Mouse (Mus musculus) ES-E14 (cell line): Measurements from ENCODE around the gene Nol3. TPM values are rescaled to one million over a fixed set of nuclear protein-coding genes. Genes with fewer than 3 reads are reported as not detected.

Experiments
- DNase-seq: peaks from one replicate; pipeline ENCODE4 v3.0.0-alpha.2; 2013; ENCODE audit warnings: low read depth, low spot score
- H3K27ac ChIP-seq: 2 replicates; pipeline ENCODE4 v1.5.1; 2012; ENCODE audit warnings: low read depth, mild to moderate bottlenecking, low read length, moderate library complexity, mixed read lengths; ENCODE audit not compliant: poor library complexity, insufficient read depth, severe bottlenecking
- H3K36me3 ChIP-seq: 2 replicates; pipeline ENCODE4 v1.6.1; 2012; ENCODE audit warnings: mild to moderate bottlenecking, low read length, moderate library complexity, mixed read lengths; ENCODE audit not compliant: control insufficient read depth, poor library complexity, insufficient read depth, severe bottlenecking
- H3K4me1 ChIP-seq, 2 experiments: fragments of 150-350 bp in 1 of 2; sonication (generic) in 1 of 2; 2 replicates each; pipeline ENCODE4 v1.6.1; 2012; ENCODE audit warnings: low read length in 2 of 2, mild to moderate bottlenecking in 1 of 2, mixed read lengths in 1 of 2; ENCODE audit not compliant: control insufficient read depth in 2 of 2, insufficient read depth in 2 of 2, poor library complexity in 1 of 2
- H3K4me3 ChIP-seq, 2 experiments: fragments of 150-350 bp in 1 of 2; sonication (generic) in 1 of 2; 2 replicates each; pipeline ENCODE4 v1.5.1; 2012; ENCODE audit warnings: low read length in 2 of 2, low read depth in 1 of 2, mild to moderate bottlenecking in 1 of 2, mixed read lengths in 1 of 2; ENCODE audit not compliant: insufficient read depth in 1 of 2, poor library complexity in 1 of 2, severe bottlenecking in 1 of 2
- H3K9ac ChIP-seq: 2 replicates; pipeline ENCODE4 v1.6.1; 2012; ENCODE audit warnings: low read depth, mild to moderate bottlenecking, low read length, mixed read lengths; ENCODE audit not compliant: poor library complexity, insufficient read depth, severe bottlenecking
- H3K9me3 ChIP-seq: fragments of 150-350 bp; sonication (generic); 2 replicates; pipeline ENCODE4 v1.6.1; 2012; ENCODE audit warnings: low read depth, mild to moderate bottlenecking, low read length; ENCODE audit not compliant: control insufficient read depth, insufficient read depth
- CHD2 ChIP-seq: IDR thresholded peaks from 2 replicates; pipeline ENCODE4 v1.6.1; 2014; ENCODE audit warnings: mild to moderate bottlenecking, low read depth, low read length, inconsistent platforms
- HCFC1 ChIP-seq: IDR thresholded peaks from 2 replicates; pipeline ENCODE4 v1.6.1; 2012; ENCODE audit warnings: low read length, inconsistent platforms, borderline replicate concordance; ENCODE audit not compliant: insufficient read depth
- MAFK ChIP-seq: IDR thresholded peaks from 2 replicates; pipeline ENCODE4 v1.6.1; 2014; ENCODE audit warnings: mild to moderate bottlenecking, low read depth, low read length, inconsistent platforms; ENCODE audit not compliant: insufficient read depth
- ZC3H11A ChIP-seq: IDR thresholded peaks from 2 replicates; pipeline ENCODE4 v1.6.1; 2012; ENCODE audit warnings: low read depth, mild to moderate bottlenecking, inconsistent platforms, low read length, borderline replicate concordance
- ZNF384 ChIP-seq: IDR thresholded peaks from 2 replicates; pipeline ENCODE4 v1.6.1; 2012; ENCODE audit warnings: low read depth, low read length, inconsistent platforms
- in situ Hi-C, 2 experiments: fragments of 600-800 bp; cut with MboI; formaldehyde crosslinking; loops; one replicate each; pipeline ENCODE4 v1.15.1; 2025; ENCODE audit warnings: low sequenced_read_pairs in 2 of 2, inconsistent platforms in 1 of 2; ENCODE audit not compliant: unreplicated experiment in 2 of 2
- total RNA-seq: library from RNA; depleted of rRNA; stranded (reverse); fragments of 300-350 nt; gene quantifications from 2 replicates; pipeline ENCODE4 v1.2.3, GENCODE M21; 2012

The Nol3 gene
- total RNA-seq, 1 experiment = 1.0 TPM

DNA sequence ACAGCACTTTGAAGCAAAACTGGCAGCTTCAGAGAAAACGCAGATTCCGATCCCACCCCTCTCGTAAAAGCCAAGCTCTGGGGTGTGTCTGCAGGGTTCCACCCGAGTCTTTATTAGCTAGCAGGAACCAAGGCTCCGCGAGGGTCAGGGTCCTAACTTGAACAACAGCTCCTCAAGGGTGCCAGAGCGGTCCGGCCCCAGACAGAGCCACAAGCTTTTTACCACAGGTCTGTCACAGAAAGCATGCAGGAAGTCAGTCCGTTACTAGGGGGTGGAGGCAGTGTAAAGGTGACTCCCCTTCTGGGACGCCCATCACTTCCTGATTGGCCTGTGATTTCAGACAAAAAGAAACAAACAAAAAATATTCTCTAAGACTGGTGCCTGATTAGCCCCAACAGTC, 10.8 kb upstream of the Nol3 start:
- no peaks in the 10 kb centered on the region for H3K9me3 ChIP-seq
- DNase-seq = no peak
- no peak overlapping the region for H3K9ac ChIP-seq
- H3K27ac ChIP-seq = no peak overlapping the region
- in situ Hi-C loops = loop anchor here in 1 of 2 experiments (25.0 kb wide), 1 partner anchor 628 kb away; the partner anchor contains the start of genes Ciao2b and Rrad
- no peaks in the 10 kb centered on the region for H3K36me3 ChIP-seq
- TF ChIP-seq MAFK (no peak), ZC3H11A (no peak), CHD2 (no peak), ZNF384 (no peak), HCFC1 (no peak)
- no peak overlapping the region for H3K4me3 ChIP-seq
- H3K4me1 ChIP-seq = peaks cover 0 to 12% of the 10 kb centered on the region in 2 experiments; a peak in 2 of 4 replicates

DNA sequence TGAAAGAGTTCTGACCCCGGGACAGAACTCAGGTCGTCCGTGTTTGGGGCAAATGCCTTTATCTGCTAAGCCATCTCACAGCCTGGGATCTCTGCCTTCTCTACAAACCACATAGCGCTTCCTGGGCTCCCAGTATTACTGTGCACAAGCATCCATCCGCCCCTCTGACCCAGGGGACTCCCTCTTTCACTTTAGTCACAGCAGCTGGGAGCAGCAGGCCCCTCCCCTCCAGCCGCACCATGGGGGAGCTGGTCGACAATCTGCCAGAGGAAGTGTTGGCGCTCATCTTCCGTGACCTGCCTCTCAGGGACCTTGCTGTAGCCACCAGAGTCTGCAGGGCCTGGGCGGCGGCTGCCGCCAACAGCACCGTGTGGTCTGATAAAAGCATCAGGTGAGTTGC, 9.2 kb upstream of the Nol3 start:
- no peak for DNase-seq
- Histone ChIP-seq H3K4me1 (peaks cover 0 to 15% of the 10 kb centered on the region in 2 experiments; a peak in 2 of 4 replicates), H3K36me3 (no peaks in the 10 kb centered on the region), H3K9me3 (no peaks in the 10 kb centered on the region), H3K4me3 (no peak overlapping the region), H3K9ac (no peak overlapping the region), H3K27ac (no peak overlapping the region)
- in situ Hi-C loops = loop anchor here in 1 of 2 experiments (25.0 kb wide), 1 partner anchor 629 kb away; the partner anchor contains the start of genes Ciao2b and Rrad
- TF ChIP-seq ZC3H11A (no peak), HCFC1 (no peak), MAFK (no peak), ZNF384 (no peak)

DNA sequence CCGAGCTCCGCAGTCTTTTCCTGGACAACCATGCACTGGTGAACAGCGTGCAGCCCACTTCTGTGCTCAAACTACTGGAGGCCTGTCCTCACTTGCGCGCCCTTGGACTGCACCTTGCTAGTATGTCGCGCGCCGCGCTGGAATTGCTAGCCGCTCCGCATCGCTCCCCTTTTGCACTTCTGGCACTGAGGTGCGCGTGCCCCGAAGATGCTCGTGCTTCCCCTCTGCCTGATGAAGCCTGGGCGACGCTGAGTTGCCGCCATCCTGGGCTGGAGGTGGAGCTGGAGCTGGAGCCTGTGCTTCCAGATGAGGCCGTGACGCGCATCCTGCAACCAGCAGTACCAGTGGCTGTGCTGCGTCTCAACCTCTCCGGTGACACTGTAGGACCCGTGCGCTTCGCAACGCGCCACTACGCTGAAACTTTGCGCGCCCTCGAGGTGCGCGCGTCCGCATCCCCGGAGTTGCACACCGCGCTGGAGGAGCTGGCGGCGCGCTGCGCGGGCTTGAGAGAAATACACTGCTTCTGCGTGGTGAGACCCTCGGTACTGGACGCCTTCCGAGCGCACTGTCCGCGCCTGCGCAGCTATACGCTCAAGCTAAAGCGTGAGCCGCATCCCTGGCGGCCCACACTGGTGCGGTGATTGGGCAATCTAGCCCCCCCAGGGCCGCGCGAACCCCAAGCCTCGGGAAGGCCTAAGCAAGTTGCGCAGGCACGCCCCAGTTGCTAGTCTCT, 7.4 kb upstream of the Nol3 start:
- Histone ChIP-seq H3K36me3 (no peaks in the 10 kb centered on the region), H3K9ac (peak overlapping the region; percentile 27; the same call in 1 of the 2 replicates), H3K4me3 (peak overlapping the region; percentile 50 to 58), H3K27ac (no peak overlapping the region), H3K9me3 (no peaks in the 10 kb centered on the region), H3K4me1 (peaks cover 0 to 15% of the 10 kb centered on the region in 2 experiments; a peak in 2 of 4 replicates)
- DNase-seq = no peak
- TF ChIP-seq ZC3H11A (no peak), MAFK (no peak), CHD2 (no peak), ZNF384 (no peak), HCFC1 (no peak)
- in situ Hi-C loops = loop anchor here in 1 of 2 experiments (25.0 kb wide), 1 partner anchor 631 kb away; the partner anchor contains the start of genes Ciao2b and Rrad

DNA sequence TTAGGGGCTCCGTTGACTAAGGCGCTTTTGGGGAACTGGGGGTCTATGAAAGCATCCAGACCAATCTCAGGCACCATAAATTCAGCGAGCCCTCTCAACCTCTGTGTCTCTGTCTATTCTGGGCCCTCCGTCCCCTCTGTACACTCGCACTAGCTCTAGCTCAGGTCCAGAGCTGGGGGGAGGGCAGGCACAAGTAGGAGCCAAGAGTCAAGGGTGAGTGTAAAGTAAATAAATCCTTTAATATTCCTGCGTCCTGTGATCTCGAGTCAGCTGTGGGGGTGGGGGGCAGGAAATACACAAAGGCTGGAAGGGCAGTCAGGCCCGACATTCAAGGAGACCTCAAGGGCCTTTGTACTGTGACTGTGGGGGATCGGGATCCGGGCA, 6.9 kb upstream of the Nol3 start:
- no peak for TF ChIP-seq CHD2
- no peak for TF ChIP-seq HCFC1
- TF ChIP-seq ZC3H11A = no peak
- TF ChIP-seq ZNF384 = no peak
- no peak for TF ChIP-seq MAFK
- DNase-seq = no peak
- Histone ChIP-seq H3K9me3 (no peaks in the 10 kb centered on the region), H3K9ac (peak overlapping the region; percentile 27; the same call in 1 of the 2 replicates), H3K4me3 (peak overlapping the region; percentile 50 to 58), H3K27ac (no peak overlapping the region), H3K36me3 (no peaks in the 10 kb centered on the region), H3K4me1 (peaks cover 0 to 15% of the 10 kb centered on the region in 2 experiments; a peak in 2 of 4 replicates)
- in situ Hi-C loops = loop anchor here in 1 of 2 experiments (25.0 kb wide), 1 partner anchor 632 kb away; the partner anchor contains the start of genes Ciao2b and Rrad
